Mouse (Mus musculus): ENCODE data around the gene Gm2663. TPM values are rescaled to one million over a fixed set of nuclear protein-coding genes. Genes with fewer than 3 reads are reported as not detected.
"Not testable (repeated sequence)": the region's sequence is repeated elsewhere in the genome, so short reads cannot be mapped to it uniquely, and the experiment has no call there.

The Gm2663 gene
- polyA plus RNA-seq (2014; fragmentation: Nextera tagmentation; extraction: Ambion mirVana), result not detected in 2 replicates

- not testable (repeated sequence) for H3K36me3 ChIP-seq (ENCODE audit: control insufficient read depth, insufficient read depth, low read length); H3K9me3 ChIP-seq (ENCODE audit: control insufficient read depth, low read length); DNase-seq (ENCODE audit: low spot score); H3K9ac ChIP-seq (ENCODE audit: low read length); H3K4me3 ChIP-seq (ENCODE audit: low read depth, low read length); H3K4me2 ChIP-seq (ENCODE audit: low read depth); H3K4me1 ChIP-seq (ENCODE audit: control insufficient read depth, insufficient read depth, low read length); ATAC-seq (ENCODE audit: insufficient read depth, low FRiP score, low TSS enrichment); H3K27me3 ChIP-seq (ENCODE audit: control insufficient read depth, insufficient read depth, low read length); H3K27ac ChIP-seq (ENCODE audit: low read depth, low read length)
These were observed at the start of gene Gm2663 for GRCm38 (mm10) chr6:40999379-40999778. Gene Gm2663 (minus strand): TSS chr6:40999479.

GRCm38 (mm10) chr6:41048602-41049001 is 49.3 kb upstream of the Gm2663 start:
- Histone ChIP-seq H3K27ac (ENCODE audit: low read depth, low read length) (no peak overlapping the region), H3K4me2 (ENCODE audit: low read depth) (no peak overlapping the region), H3K27me3 (ENCODE audit: control insufficient read depth, insufficient read depth, low read length) (no peaks in the 10 kb centered on the region), H3K9me3 (ENCODE audit: control insufficient read depth, low read length) (no peaks in the 10 kb centered on the region), H3K4me3 (ENCODE audit: low read depth, low read length) (no peak overlapping the region), H3K36me3 (ENCODE audit: control insufficient read depth, insufficient read depth, low read length) (no peaks in the 10 kb centered on the region), H3K9ac (ENCODE audit: low read length) (no peak overlapping the region), H3K4me1 (ENCODE audit: control insufficient read depth, insufficient read depth, low read length) (no peaks in the 10 kb centered on the region)
- 65% methylated on average over 1 of the region's 1 CpGs for WGBS
- no peak for ATAC-seq (ENCODE audit: insufficient read depth, low FRiP score, low TSS enrichment)
- no peak for DNase-seq (ENCODE audit: low spot score)

- H3K9me3 ChIP-seq (ENCODE audit: control insufficient read depth, low read length), result no peaks in the 10 kb centered on the region
- H3K4me2 ChIP-seq (ENCODE audit: low read depth), result no peak overlapping the region
- WGBS, result 89% methylated on average over 1 of the region's 1 CpGs
- H3K27ac ChIP-seq (ENCODE audit: low read depth, low read length), result no peak overlapping the region
- DNase-seq (ENCODE audit: low spot score) (no peak), ATAC-seq (ENCODE audit: insufficient read depth, low FRiP score, low TSS enrichment) (no peak)
- no peaks in the 10 kb centered on the region for H3K36me3 ChIP-seq (ENCODE audit: control insufficient read depth, insufficient read depth, low read length)
- H3K27me3 ChIP-seq (ENCODE audit: control insufficient read depth, insufficient read depth, low read length), result no peaks in the 10 kb centered on the region
- H3K4me1 ChIP-seq (ENCODE audit: control insufficient read depth, insufficient read depth, low read length), result no peaks in the 10 kb centered on the region
- no peak overlapping the region for H3K4me3 ChIP-seq (ENCODE audit: low read depth, low read length)
- no peak overlapping the region for H3K9ac ChIP-seq (ENCODE audit: low read length)
These were observed 48.7 kb upstream of the Gm2663 start for GRCm38 (mm10) chr6:41047961-41048360.

- Histone ChIP-seq H3K4me3 (ENCODE audit: low read depth, low read length) (no peak overlapping the region), H3K9ac (ENCODE audit: low read length) (no peak overlapping the region), H3K4me1 (ENCODE audit: control insufficient read depth, insufficient read depth, low read length) (no peaks in the 10 kb centered on the region), H3K27me3 (ENCODE audit: control insufficient read depth, insufficient read depth, low read length) (no peaks in the 10 kb centered on the region), H3K9me3 (ENCODE audit: control insufficient read depth, low read length) (no peaks in the 10 kb centered on the region), H3K4me2 (ENCODE audit: low read depth) (no peak overlapping the region), H3K36me3 (ENCODE audit: control insufficient read depth, insufficient read depth, low read length) (no peaks in the 10 kb centered on the region), H3K27ac (ENCODE audit: low read depth, low read length) (no peak overlapping the region)
- WGBS, result 83% methylated on average over 1 of the region's 1 CpGs
- DNase-seq (ENCODE audit: low spot score) (no peak), ATAC-seq (ENCODE audit: insufficient read depth, low FRiP score, low TSS enrichment) (no peak)
These were observed 47.9 kb upstream of the Gm2663 start for GRCm38 (mm10) chr6:41047202-41047601.

- Histone ChIP-seq H3K9ac (ENCODE audit: low read length) (no peak overlapping the region), H3K4me3 (ENCODE audit: low read depth, low read length) (no peak overlapping the region), H3K4me2 (ENCODE audit: low read depth) (no peak overlapping the region), H3K36me3 (ENCODE audit: control insufficient read depth, insufficient read depth, low read length) (no peaks in the 10 kb centered on the region), H3K9me3 (ENCODE audit: control insufficient read depth, low read length) (no peaks in the 10 kb centered on the region), H3K4me1 (ENCODE audit: control insufficient read depth, insufficient read depth, low read length) (no peaks in the 10 kb centered on the region), H3K27me3 (ENCODE audit: control insufficient read depth, insufficient read depth, low read length) (no peaks in the 10 kb centered on the region), H3K27ac (ENCODE audit: low read depth, low read length) (no peak overlapping the region)
- 59% methylated on average over 2 of the region's 2 CpGs for WGBS
- DNase-seq (ENCODE audit: low spot score) (no peak), ATAC-seq (ENCODE audit: insufficient read depth, low FRiP score, low TSS enrichment) (no peak)
These were observed 47.3 kb upstream of the Gm2663 start for GRCm38 (mm10) chr6:41046553-41046952.

GRCm38 (mm10) chr6:41044753-41045152 is 45.5 kb upstream of the Gm2663 start:
- Histone ChIP-seq H3K9me3 (ENCODE audit: control insufficient read depth, low read length) (no peaks in the 10 kb centered on the region), H3K36me3 (ENCODE audit: control insufficient read depth, insufficient read depth, low read length) (no peaks in the 10 kb centered on the region), H3K4me2 (ENCODE audit: low read depth) (no peak overlapping the region), H3K4me3 (ENCODE audit: low read depth, low read length) (no peak overlapping the region), H3K9ac (ENCODE audit: low read length) (no peak overlapping the region), H3K27me3 (ENCODE audit: control insufficient read depth, insufficient read depth, low read length) (no peaks in the 10 kb centered on the region), H3K4me1 (ENCODE audit: control insufficient read depth, insufficient read depth, low read length) (no peaks in the 10 kb centered on the region), H3K27ac (ENCODE audit: low read depth, low read length) (no peak overlapping the region)
- DNase-seq (ENCODE audit: low spot score) (no peak), ATAC-seq (ENCODE audit: insufficient read depth, low FRiP score, low TSS enrichment) (no peak)
- 85% methylated on average over 1 of the region's 1 CpGs for WGBS

- H3K27ac ChIP-seq (ENCODE audit: low read depth, low read length), result no peak overlapping the region
- no peaks in the 10 kb centered on the region for H3K4me1 ChIP-seq (ENCODE audit: control insufficient read depth, insufficient read depth, low read length)
- no peak for ATAC-seq (ENCODE audit: insufficient read depth, low FRiP score, low TSS enrichment)
- no peak for DNase-seq (ENCODE audit: low spot score)
- H3K9me3 ChIP-seq (ENCODE audit: control insufficient read depth, low read length), result no peaks in the 10 kb centered on the region
- WGBS, result 90% methylated on average over 1 of the region's 1 CpGs
- H3K36me3 ChIP-seq (ENCODE audit: control insufficient read depth, insufficient read depth, low read length), result no peaks in the 10 kb centered on the region
- no peak overlapping the region for H3K4me3 ChIP-seq (ENCODE audit: low read depth, low read length)
- no peak overlapping the region for H3K9ac ChIP-seq (ENCODE audit: low read length)
- no peak overlapping the region for H3K4me2 ChIP-seq (ENCODE audit: low read depth)
- no peaks in the 10 kb centered on the region for H3K27me3 ChIP-seq (ENCODE audit: control insufficient read depth, insufficient read depth, low read length)
These were observed 45.0 kb upstream of the Gm2663 start for GRCm38 (mm10) chr6:41044314-41044713.

- H3K4me3 ChIP-seq (ENCODE audit: low read depth, low read length), result no peak within 1 kb of the TSS
- H3K9me3 ChIP-seq (ENCODE audit: control insufficient read depth, low read length), result no peaks in the 10 kb centered on the region
- H3K9ac ChIP-seq (ENCODE audit: low read length), result no peak within 1 kb of the TSS
- no peaks in the 10 kb centered on the region for H3K36me3 ChIP-seq (ENCODE audit: control insufficient read depth, insufficient read depth, low read length)
- no peaks in the 10 kb centered on the region for H3K4me1 ChIP-seq (ENCODE audit: control insufficient read depth, insufficient read depth, low read length)
- no peaks in the 10 kb centered on the region for H3K27me3 ChIP-seq (ENCODE audit: control insufficient read depth, insufficient read depth, low read length)
- ATAC-seq (ENCODE audit: insufficient read depth, low FRiP score, low TSS enrichment) (no peak), DNase-seq (ENCODE audit: low spot score) (no peak)
- H3K4me2 ChIP-seq (ENCODE audit: low read depth), result no peak within 1 kb of the TSS
- no peak within 1 kb of the TSS for H3K27ac ChIP-seq (ENCODE audit: low read depth, low read length)
These were observed 36.1 kb upstream of the Gm2663 start, which contains the start of gene 2210010C04Rik for GRCm38 (mm10) chr6:41035409-41035808. Gene 2210010C04Rik (minus strand): TSS chr6:41035509.

- H3K27me3 ChIP-seq (ENCODE audit: control insufficient read depth, insufficient read depth, low read length), result no peaks in the 10 kb centered on the region
- no peaks in the 10 kb centered on the region for H3K9me3 ChIP-seq (ENCODE audit: control insufficient read depth, low read length)
- WGBS, result 88% methylated on average over 6 of the region's 6 CpGs
- H3K4me2 ChIP-seq (ENCODE audit: low read depth), result no peak overlapping the region
- ATAC-seq (ENCODE audit: insufficient read depth, low FRiP score, low TSS enrichment) (no peak), DNase-seq (ENCODE audit: low spot score) (no peak)
- no peak overlapping the region for H3K9ac ChIP-seq (ENCODE audit: low read length)
- H3K36me3 ChIP-seq (ENCODE audit: control insufficient read depth, insufficient read depth, low read length), result no peaks in the 10 kb centered on the region
- H3K27ac ChIP-seq (ENCODE audit: low read depth, low read length), result no peak overlapping the region
- no peaks in the 10 kb centered on the region for H3K4me1 ChIP-seq (ENCODE audit: control insufficient read depth, insufficient read depth, low read length)
- H3K4me3 ChIP-seq (ENCODE audit: low read depth, low read length), result no peak overlapping the region
These were observed 33.5 kb upstream of the Gm2663 start for GRCm38 (mm10) chr6:41032802-41033201.
